Mouse (Mus musculus): ENCODE data around the gene Gm16506. TPM values are rescaled to one million over a fixed set of nuclear protein-coding genes. Genes with fewer than 3 reads are reported as not detected.
"Not testable (repeated sequence)": the region's sequence is repeated elsewhere in the genome, so short reads cannot be mapped to it uniquely, and the experiment has no call there.

Gene Gm16506
- not detected for total RNA-seq (2021)
- long read RNA-seq, experiment 1 = 0 reads
- long read RNA-seq, experiment 2 = 0 reads

DNA sequence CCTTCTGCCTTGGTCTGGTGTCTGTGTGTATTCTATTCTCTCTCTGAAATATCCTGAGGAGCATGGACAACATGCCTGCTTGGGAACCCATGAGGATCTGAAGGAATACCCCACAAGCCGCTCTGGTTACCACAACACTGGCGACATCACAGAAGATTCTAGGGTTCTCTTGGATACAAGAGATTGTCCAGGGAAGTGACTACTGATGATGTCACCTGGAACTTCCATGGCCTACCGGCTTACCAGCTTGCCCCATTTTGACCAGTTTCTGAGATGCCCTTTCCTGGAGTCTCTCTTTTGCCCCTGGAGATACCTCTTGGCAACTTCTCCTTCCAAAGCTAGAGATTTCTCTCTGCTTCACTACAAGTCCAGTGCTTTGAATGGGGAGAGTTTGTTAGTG, at the start of gene Gm16506:
Gene Gm16506 (minus strand): TSS at position 101 of the 400 bp plus-strand sequence.
- intact Hi-C loops (cut with DNase I); DNase-seq (ENCODE audit: extremely low spot score in 1 of 2, low spot score in 2 of 2); H3K27ac ChIP-seq; H3K4me3 ChIP-seq: not testable (repeated sequence)

- H3K4me3 ChIP-seq; DNase-seq (ENCODE audit: extremely low spot score in 1 of 2, low spot score in 2 of 2); intact Hi-C loops (cut with DNase I): not testable (repeated sequence)
Measured at GRCm38 (mm10) chr14:43747566-43747965, 20.3 kb upstream of the Gm16506 start, which contains the start of gene Gm6526. TSS of gene Gm6526 (plus strand) at chr14:43747866.

GRCm38 (mm10) chr14:43697621-43698020, 29.7 kb downstream of the Gm16506 start, which contains the start of gene Gm7324:
TSS of gene Gm7324 (plus strand) at chr14:43697828.
- H3K27ac ChIP-seq; DNase-seq (ENCODE audit: extremely low spot score in 1 of 2, low spot score in 2 of 2); H3K4me3 ChIP-seq; intact Hi-C loops (cut with DNase I): not testable (repeated sequence)

More at GRCm38 (mm10) chr14:43747566-43747965, 20.3 kb upstream of the Gm16506 start, which contains the start of gene Gm6526:
- H3K27ac ChIP-seq = not testable (repeated sequence)

GRCm38 (mm10) chr14:43677099-43677498, 50.2 kb downstream of the Gm16506 start, which contains the start of gene Gm8165:
TSS of gene Gm8165 (minus strand) at chr14:43677199.
- DNase-seq (ENCODE audit: extremely low spot score in 1 of 2, low spot score in 2 of 2); H3K27ac ChIP-seq; intact Hi-C loops (cut with DNase I); H3K4me3 ChIP-seq: not testable (repeated sequence)

Other genes with a start within 250 kb of the Gm16506 start
- gene Gm5799, start 183.9 kb downstream of the Gm16506 start, total RNA-seq (2021) = under 1 TPM in 1 of 2 experiments, not detected in 1; 0.93 TPM
- gene Gm17654, start 148.3 kb downstream of the Gm16506 start, total RNA-seq (2021) = not detected
- not detected for gene Gm10375, start 119.5 kb downstream of the Gm16506 start, total RNA-seq (2021)
- gene Gm8165, start 50.3 kb downstream of the Gm16506 start, total RNA-seq (2021) = not detected
- gene Gm7324, start 29.7 kb downstream of the Gm16506 start, total RNA-seq (2021) = 1 to 10 TPM; 1.7 to 1.8 TPM
- not detected for gene Gm6526, start 20.4 kb upstream of the Gm16506 start, total RNA-seq (2021)
- not detected for gene Gm8180, start 57.3 kb upstream of the Gm16506 start, total RNA-seq (2021)
- gene Ear1, start 148.0 kb upstream of the Gm16506 start, total RNA-seq (2021) = not detected
- gene Ear10, start 196.1 kb upstream of the Gm16506 start, total RNA-seq (2021) = not detected
- under 1 TPM in 1 of 2 experiments, not detected in 1; 0.21 TPM for gene Gm8113, start 197.9 kb upstream of the Gm16506 start, total RNA-seq (2021)
- gene Ang5, start 229.6 kb upstream of the Gm16506 start, total RNA-seq (2021) = not detected

All from left cerebral cortex, adult 2 months (tissue).